Mouse (Mus musculus): Measurements from ENCODE around the gene Six2.

GRCm38 (mm10) chr17:85728071-85728718 is 40.1 kb upstream of the Six2 start:
- no peak for TF ChIP-seq POLR2A (IDR thresholded peaks at IDR 0.05; ENCODE audit: borderline replicate concordance, extremely low read depth, low read depth, low read length)
- TF ChIP-seq CTCF (IDR thresholded peaks at IDR 0.05; ENCODE audit: insufficient read depth, low read length), result no peak
